Mouse (Mus musculus) G1E-ER4 (cell line): ENCODE measurements around the gene Cyp2d22. TPM values are rescaled to one million over a fixed set of nuclear protein-coding genes. Genes with fewer than 3 reads are reported as not detected.

Experiments used
- GATA1 ChIP-seq: IDR thresholded peaks from one replicate; pipeline ENCODE4 v1.8.0; 2012; ENCODE audit warnings: low read length, inconsistent platforms
- polyA plus RNA-seq: library from polyadenylated mRNA; stranded (reverse); fragments of >175 nt; gene quantifications from 2 replicates; pipeline ENCODE4 v1.2.3, GENCODE M21; 2012

The Cyp2d22 gene
- polyA plus RNA-seq, 1 experiment, result not detected

DNA sequence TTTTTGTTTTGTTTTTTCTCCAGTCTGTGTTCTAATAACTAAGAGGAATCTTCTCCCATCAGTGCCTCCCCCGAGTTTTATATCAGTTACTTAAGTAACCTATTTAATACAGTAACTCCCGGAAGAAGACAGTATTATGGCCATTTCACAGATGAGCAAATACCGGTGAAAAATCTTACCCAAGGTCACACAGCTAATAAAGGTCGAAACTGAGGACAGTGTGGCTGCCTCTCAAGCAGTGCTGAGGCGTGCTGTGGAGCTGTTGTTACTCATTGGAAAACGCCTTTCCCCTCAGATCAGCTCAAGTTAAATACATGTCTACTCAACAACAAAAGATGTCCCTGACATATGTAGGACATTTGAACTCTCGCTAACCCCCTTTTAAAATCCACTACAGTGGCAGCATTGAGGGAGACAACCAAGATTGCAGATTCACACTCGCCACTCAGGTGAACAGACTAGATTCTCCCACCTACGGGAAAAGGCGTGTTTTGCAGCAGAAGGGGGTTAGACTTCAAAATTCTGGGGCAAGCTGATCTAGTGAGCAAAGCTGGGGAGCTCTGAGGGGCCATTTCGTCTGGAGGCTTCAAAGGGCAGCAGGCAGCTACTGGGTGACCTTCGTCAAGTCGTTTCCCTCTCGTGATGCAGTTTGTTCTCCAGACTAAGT is 26.8 kb downstream of the Cyp2d22 start:
- no peak for TF ChIP-seq GATA1

GRCm38 (mm10) chr15:82351480-82351879 is 28.6 kb downstream of the Cyp2d22 start:
- TF ChIP-seq GATA1, result no peak

- TF ChIP-seq GATA1, result no peak
Measured at GRCm38 (mm10) chr15:82350349-82350748, 29.7 kb downstream of the Cyp2d22 start.

GRCm38 (mm10) chr15:82348999-82349341 is 31.1 kb downstream of the Cyp2d22 start:
- no peak for TF ChIP-seq GATA1

- TF ChIP-seq GATA1, result no peak
Measured at GRCm38 (mm10) chr15:82348258-82348998, 31.6 kb downstream of the Cyp2d22 start.

- no peak for TF ChIP-seq GATA1
Measured at GRCm38 (mm10) chr15:82347852-82348251, 32.2 kb downstream of the Cyp2d22 start.

DNA sequence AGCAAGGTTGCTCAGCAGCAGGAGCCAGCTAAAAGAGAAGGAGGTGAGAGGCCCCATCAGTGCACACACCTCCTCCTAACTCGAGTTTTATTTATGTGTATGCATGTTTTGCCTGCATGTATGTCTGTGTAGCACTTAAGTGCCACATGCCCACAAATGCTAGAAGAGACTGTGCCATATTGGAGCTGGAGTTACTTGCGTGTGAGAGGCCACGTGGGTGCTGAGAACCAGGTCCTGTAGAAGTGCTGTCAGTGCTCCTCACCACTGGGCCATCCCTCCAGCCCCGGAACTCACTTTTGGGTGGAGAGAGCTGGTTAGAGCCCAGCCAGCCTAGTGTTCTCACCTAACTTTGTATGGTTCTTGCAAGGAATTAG is 32.8 kb downstream of the Cyp2d22 start:
- TF ChIP-seq GATA1, result no peak

- TF ChIP-seq GATA1, result no peak
Measured at GRCm38 (mm10) chr15:82346580-82347302, 33.3 kb downstream of the Cyp2d22 start.

- TF ChIP-seq GATA1, result no peak
Measured at GRCm38 (mm10) chr15:82345820-82346470, 34.1 kb downstream of the Cyp2d22 start.

- no peak for TF ChIP-seq GATA1
Measured at GRCm38 (mm10) chr15:82344971-82345370, 35.1 kb downstream of the Cyp2d22 start.

DNA sequence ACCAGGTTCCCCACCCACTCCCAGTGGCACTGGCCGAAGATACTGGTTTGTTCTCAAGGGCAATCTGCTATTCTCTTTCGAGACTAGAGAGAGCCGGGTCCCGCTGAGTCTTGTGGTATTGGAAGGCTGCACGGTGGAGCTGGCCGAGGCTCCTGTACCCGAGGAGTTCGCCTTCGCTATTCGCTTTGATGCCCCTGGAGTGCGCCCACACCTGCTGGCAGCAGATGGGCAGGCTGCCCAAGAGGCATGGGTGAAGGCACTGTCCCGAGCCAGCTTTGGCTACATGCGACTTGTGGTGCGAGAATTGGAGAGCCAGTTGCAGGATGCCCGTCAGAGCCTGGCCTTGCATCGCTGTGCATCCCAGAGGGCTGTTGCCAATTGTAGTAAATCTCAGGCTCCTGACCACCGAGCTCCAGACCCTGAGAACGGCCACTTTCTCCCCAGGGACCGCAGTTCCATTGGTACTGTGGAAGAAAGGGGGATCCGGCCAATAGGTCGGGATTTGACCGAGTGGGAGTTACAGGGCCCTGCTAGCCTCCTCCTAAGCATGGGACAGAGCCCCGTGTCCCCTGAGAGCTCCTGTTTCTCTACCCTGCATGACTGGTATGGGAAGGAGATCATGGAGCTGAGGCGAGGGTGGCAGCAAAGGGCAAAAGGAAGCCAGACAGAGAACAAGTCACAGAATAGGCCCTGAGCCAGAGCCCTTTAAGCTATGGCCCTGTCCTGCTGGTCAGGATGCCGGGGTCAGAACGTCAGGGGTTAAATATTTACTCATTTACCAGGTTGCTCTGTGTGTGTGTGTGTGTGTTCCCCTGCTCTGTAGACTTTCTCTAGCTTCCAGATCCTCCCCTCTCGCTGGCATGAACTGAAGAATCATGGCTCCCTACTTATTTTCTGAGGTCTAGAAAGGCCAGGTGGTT is 36.4 kb downstream of the Cyp2d22 start:
- no peak for TF ChIP-seq GATA1

GRCm38 (mm10) chr15:82342543-82342935 is 37.5 kb downstream of the Cyp2d22 start:
- TF ChIP-seq GATA1, result no peak

DNA sequence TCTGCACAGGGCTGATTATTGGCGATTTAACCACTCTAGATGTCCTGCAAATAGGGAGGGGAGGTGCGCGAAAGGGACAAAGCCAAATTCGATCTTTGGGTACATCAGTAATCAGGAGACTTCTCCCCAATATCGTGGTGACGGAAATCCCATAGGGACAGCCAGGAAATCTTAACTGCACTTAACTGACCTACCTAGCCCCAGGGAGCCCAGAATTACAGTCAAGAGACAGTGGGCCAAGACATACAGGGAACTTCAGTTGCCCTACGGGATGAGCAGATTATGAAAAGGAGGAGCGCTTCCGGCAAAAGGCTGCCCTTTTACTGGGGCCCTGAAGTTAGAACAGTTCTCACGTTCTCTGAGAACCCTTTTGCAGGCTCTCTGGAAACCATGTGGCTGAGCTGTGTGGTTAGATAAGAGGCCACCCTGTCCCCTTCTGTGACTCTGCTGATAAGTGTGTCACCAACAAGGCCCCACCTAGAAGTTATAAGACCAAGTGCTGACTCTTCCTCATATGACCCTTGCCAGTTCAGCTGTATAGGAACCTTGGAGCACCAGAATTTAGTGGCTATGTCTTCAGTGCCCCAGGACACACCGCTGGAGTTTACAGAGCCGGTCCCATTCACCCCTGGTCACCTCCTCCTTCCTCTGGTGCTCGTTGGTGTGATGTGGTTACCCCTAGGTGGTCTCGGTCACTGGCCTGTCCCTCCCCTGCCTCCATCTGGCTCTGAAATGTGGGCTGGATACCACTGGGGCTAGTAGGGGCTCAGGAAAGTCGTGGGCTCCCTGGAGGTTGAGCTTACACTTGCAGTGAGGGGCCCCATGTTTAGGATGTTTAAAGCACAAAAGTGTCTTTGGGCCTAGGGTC is 38.2 kb downstream of the Cyp2d22 start:
- peak; percentile 94 for TF ChIP-seq GATA1

GRCm38 (mm10) chr15:82341036-82341501 is 39.0 kb downstream of the Cyp2d22 start:
- TF ChIP-seq GATA1, result no peak
